Mouse (Mus musculus): Measurements from ENCODE around the gene Zfp36l1. TPM values are rescaled to one million over a fixed set of nuclear protein-coding genes. Genes with fewer than 3 reads are reported as not detected.

Zfp36l1 gene
- total and polyA plus RNA-seq, 3 experiments = 65.0 to 79.4 (median 74.4) TPM

DNA sequence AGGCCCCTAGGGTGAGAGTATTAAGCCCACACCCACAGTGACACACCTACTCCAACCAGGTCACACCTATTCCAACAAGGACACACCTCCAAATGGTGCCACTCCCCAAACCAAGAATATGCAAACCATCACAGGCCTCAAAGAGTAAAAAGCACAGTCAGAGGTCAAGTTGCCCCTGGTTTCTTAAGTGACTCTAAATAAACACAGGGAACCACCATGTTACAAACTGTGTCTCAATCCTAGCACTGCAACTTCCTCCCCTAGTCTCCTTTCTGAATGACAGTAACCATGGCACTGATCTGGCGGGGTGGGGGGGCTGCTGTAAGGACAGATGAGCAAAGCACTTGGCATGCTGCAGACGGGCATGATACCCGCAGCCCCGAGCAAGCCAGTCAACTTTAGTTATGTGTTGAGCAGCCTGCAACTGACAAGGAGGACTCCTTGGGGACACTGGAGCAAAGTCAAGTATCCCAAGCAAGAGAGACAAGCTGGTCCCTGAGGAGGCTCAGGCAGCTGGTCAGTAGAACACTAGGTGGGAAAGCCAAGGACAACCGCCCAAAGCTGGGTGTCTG is 14.5 kb upstream of the Zfp36l1 start:
- intact Hi-C loops (cut with DNase I) = no loop called here
- no peak for DNase-seq
- peaks cover 26% of the 10 kb centered on the region for H3K4me1 ChIP-seq (ENCODE audit: control insufficient read depth, insufficient read depth, low read length)
- no peak for TF ChIP-seq EP300 (IDR thresholded peaks at IDR 0.05; ENCODE audit: insufficient read depth, low read depth, low read length)
- TF ChIP-seq CTCF (IDR thresholded peaks at IDR 0.05) = no peak
- no peak for TF ChIP-seq POLR2A (IDR thresholded peaks at IDR 0.05; ENCODE audit: insufficient read depth, low read depth, low read length)
- peaks cover 6% of the 10 kb centered on the region; the same call in 1 of the 2 replicates for H3K36me3 ChIP-seq (ENCODE audit: control insufficient read depth, insufficient read depth, low read length)
- H3K27me3 ChIP-seq (ENCODE audit: control insufficient read depth, insufficient read depth, low read length) = no peaks in the 10 kb centered on the region
- H3K79me2 ChIP-seq (replicated peaks; ENCODE audit: control insufficient read depth, insufficient read depth, low read length) = no peaks in the 10 kb centered on the region
- no peak overlapping the region for H3K9ac ChIP-seq (ENCODE audit: low read depth, low read length)
- WGBS = 65% methylated on average over 5 of the region's 5 CpGs
- H3K4me3 ChIP-seq = no peak overlapping the region
- H3K27ac ChIP-seq = no peak overlapping the region

DNA sequence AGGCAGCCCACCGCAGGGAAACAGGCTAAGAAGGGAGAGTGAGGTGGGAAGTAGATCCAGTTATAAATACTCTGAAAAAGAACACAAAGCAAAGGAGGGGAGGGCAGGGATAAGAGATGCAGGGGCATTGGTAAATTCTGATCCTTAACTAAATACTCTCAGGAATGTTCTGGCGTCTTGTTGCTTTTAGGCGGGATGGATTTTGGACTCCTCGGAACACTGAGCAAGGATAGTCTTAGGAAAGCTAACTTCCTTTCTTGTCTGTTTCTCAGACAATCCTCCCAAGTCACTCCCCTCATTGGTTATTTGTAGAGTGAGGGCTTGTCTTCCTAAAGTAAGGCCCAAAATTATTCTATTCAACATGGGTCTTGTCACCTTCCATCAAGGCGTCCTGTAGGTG is 12.5 kb upstream of the Zfp36l1 start:
- Histone ChIP-seq H3K79me2 (replicated peaks; ENCODE audit: control insufficient read depth, insufficient read depth, low read length) (no peaks in the 10 kb centered on the region; the same call in 1 of the 2 replicates), H3K36me3 (ENCODE audit: control insufficient read depth, insufficient read depth, low read length) (peaks cover 9% of the 10 kb centered on the region)
- DNase-seq = no peak

DNA sequence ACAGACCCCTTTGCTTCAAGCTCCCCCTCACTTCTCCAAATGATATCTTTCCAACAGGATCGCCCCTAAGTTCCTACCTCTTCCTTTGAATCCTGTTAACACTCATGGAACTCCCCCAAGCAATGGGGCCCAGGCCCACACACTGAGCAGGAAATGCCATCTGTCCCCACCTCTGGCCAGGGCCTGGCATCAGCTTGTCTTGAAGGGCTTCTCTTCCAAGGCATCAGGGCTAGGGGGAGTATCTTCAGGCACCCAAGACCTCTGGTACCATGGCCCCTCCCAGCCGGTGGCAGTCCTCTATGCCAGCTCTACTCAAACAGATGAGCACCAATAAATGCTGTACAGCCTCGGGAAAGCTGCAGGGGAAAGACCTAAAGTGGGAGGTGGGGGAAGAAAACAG is 11.9 kb upstream of the Zfp36l1 start:
- H3K79me2 ChIP-seq (replicated peaks; ENCODE audit: control insufficient read depth, insufficient read depth, low read length) = no peaks in the 10 kb centered on the region; the same call in 1 of the 2 replicates
- DNase-seq = no peak
- WGBS = 70% methylated on average over 3 of the region's 3 CpGs
- H3K4me1 ChIP-seq (ENCODE audit: control insufficient read depth, insufficient read depth, low read length) = peaks cover 11% of the 10 kb centered on the region
- H3K4me3 ChIP-seq = no peak overlapping the region
- peaks cover 5% of the 10 kb centered on the region for H3K36me3 ChIP-seq (ENCODE audit: control insufficient read depth, insufficient read depth, low read length)
- no peak overlapping the region for H3K27ac ChIP-seq
- no peaks in the 10 kb centered on the region for H3K27me3 ChIP-seq (ENCODE audit: control insufficient read depth, insufficient read depth, low read length)
- TF ChIP-seq CTCF (IDR thresholded peaks at IDR 0.05) (no peak), POLR2A (IDR thresholded peaks at IDR 0.05; ENCODE audit: insufficient read depth, low read depth, low read length) (no peak), EP300 (IDR thresholded peaks at IDR 0.05; ENCODE audit: insufficient read depth, low read depth, low read length) (no peak)
- intact Hi-C loops (cut with DNase I) = no loop called here
- no peak overlapping the region for H3K9ac ChIP-seq (ENCODE audit: low read depth, low read length)

More for the DNA sequence above, 12.5 kb upstream of the Zfp36l1 start:
- Histone ChIP-seq H3K27ac (no peak overlapping the region), H3K9ac (ENCODE audit: low read depth, low read length) (no peak overlapping the region), H3K4me1 (ENCODE audit: control insufficient read depth, insufficient read depth, low read length) (peaks cover 14% of the 10 kb centered on the region), H3K27me3 (ENCODE audit: control insufficient read depth, insufficient read depth, low read length) (no peaks in the 10 kb centered on the region), H3K4me3 (no peak overlapping the region)
- no peak for TF ChIP-seq POLR2A (IDR thresholded peaks at IDR 0.05; ENCODE audit: insufficient read depth, low read depth, low read length)
- 91% methylated on average over 5 of the region's 5 CpGs for WGBS
- intact Hi-C loops (cut with DNase I) = no loop called here

DNA sequence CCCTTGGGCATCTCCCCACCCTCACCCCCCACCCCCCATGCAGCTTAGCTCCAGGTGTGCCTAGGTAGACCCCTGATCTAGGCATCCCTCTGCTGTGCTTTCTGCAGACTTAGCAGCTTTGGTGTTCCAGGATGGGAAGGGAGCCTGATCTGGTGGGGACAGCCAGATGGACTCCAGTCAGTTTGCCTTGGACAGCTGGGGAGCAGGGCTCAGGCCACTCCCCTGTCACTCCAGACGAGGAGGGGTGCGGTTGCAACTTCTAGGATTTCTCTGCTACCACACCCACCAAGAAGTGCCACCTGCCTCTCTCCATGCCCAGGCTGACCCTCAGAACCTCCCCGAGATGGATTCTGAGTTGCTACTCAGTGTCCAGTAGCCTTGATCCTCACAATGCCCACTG is 11.4 kb upstream of the Zfp36l1 start:
- intact Hi-C loops (cut with DNase I) = no loop called here
- Histone ChIP-seq H3K4me1 (ENCODE audit: control insufficient read depth, insufficient read depth, low read length) (peaks cover 7% of the 10 kb centered on the region), H3K9ac (ENCODE audit: low read depth, low read length) (no peak overlapping the region), H3K27ac (no peak overlapping the region), H3K4me3 (no peak overlapping the region), H3K27me3 (ENCODE audit: control insufficient read depth, insufficient read depth, low read length) (no peaks in the 10 kb centered on the region), H3K36me3 (ENCODE audit: control insufficient read depth, insufficient read depth, low read length) (peaks cover 5% of the 10 kb centered on the region), H3K79me2 (replicated peaks; ENCODE audit: control insufficient read depth, insufficient read depth, low read length) (no peaks in the 10 kb centered on the region; the same call in 1 of the 2 replicates)
- TF ChIP-seq CTCF (IDR thresholded peaks at IDR 0.05) (no peak), POLR2A (IDR thresholded peaks at IDR 0.05; ENCODE audit: insufficient read depth, low read depth, low read length) (no peak)
- WGBS = 78% methylated on average over 3 of the region's 3 CpGs
- DNase-seq = no peak

DNA sequence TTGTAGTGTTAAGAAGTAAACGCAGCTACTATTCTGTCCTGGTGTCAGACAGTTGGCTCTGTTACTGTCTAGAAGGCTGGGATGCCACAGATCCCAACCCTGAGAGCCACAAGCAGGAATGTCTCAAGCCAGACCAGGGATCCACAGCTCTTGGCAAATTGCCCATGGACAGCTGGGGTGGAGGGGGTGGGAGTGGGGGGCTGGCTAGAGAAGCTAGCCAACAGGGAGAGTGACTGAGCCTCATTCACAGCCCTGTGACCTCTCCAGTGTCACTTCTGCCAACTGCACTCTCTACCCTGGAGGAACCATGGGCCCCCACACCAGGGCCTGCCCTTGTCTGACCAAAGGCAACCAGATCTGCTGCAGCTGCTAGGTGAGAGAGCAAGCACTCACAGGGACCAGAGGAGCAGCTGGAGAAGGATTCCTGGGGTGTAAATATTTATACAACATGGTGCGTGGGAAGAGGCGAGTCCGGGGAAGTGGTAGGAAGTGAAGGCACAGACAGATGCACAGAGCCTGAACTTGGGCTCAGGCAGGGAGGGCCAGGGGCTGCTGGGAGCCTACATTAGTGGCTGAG is 10.5 kb upstream of the Zfp36l1 start:
- WGBS = 26% methylated on average over 4 of the region's 4 CpGs

DNA sequence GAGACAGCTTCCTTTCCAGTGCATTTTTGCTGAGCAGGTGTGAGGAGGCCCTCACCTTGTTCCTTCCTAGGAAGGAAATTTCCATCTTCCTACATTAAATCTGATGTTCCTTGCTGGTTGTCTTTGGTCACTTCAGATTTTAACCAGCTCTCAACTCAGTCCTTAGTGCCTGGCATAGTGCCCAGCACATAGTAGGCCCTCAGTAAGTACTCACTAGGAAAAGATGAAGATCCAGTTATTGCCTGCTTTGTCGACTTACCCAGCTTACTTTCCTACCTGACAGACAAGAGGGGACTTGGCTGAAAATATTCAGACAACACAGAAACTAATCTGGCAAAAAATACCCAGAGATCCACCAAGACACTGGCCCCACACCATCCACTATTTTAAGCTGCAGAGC is 8.6 kb upstream of the Zfp36l1 start:
- 61% methylated on average over 1 of the region's 1 CpGs for WGBS
- Histone ChIP-seq H3K27ac (no peak overlapping the region), H3K79me2 (replicated peaks; ENCODE audit: control insufficient read depth, insufficient read depth, low read length) (no peaks in the 10 kb centered on the region; the same call in 1 of the 2 replicates), H3K9ac (ENCODE audit: low read depth, low read length) (no peak overlapping the region), H3K4me3 (no peak overlapping the region), H3K36me3 (ENCODE audit: control insufficient read depth, insufficient read depth, low read length) (peaks cover 5% of the 10 kb centered on the region), H3K4me1 (ENCODE audit: control insufficient read depth, insufficient read depth, low read length) (peaks cover 9% of the 10 kb centered on the region), H3K27me3 (ENCODE audit: control insufficient read depth, insufficient read depth, low read length) (no peaks in the 10 kb centered on the region)
- DNase-seq = no peak
- intact Hi-C loops (cut with DNase I) = no loop called here
- TF ChIP-seq POLR2A (IDR thresholded peaks at IDR 0.05; ENCODE audit: insufficient read depth, low read depth, low read length) (no peak), CTCF (IDR thresholded peaks at IDR 0.05) (no peak), EP300 (IDR thresholded peaks at IDR 0.05; ENCODE audit: insufficient read depth, low read depth, low read length) (no peak)

More for the DNA sequence above, 10.5 kb upstream of the Zfp36l1 start:
- Histone ChIP-seq H3K4me1 (ENCODE audit: control insufficient read depth, insufficient read depth, low read length) (peaks cover 7% of the 10 kb centered on the region), H3K36me3 (ENCODE audit: control insufficient read depth, insufficient read depth, low read length) (peaks cover 5% of the 10 kb centered on the region), H3K27ac (peak overlapping the region; percentile 21; the same call in 1 of the 2 replicates), H3K27me3 (ENCODE audit: control insufficient read depth, insufficient read depth, low read length) (no peaks in the 10 kb centered on the region), H3K79me2 (replicated peaks; ENCODE audit: control insufficient read depth, insufficient read depth, low read length) (no peaks in the 10 kb centered on the region; the same call in 1 of the 2 replicates), H3K4me3 (no peak overlapping the region), H3K9ac (ENCODE audit: low read depth, low read length) (no peak overlapping the region)
- DNase-seq = no peak
- intact Hi-C loops (cut with DNase I) = no loop called here
- TF ChIP-seq EP300 (IDR thresholded peaks at IDR 0.05; ENCODE audit: insufficient read depth, low read depth, low read length) = no peak
- no peak for TF ChIP-seq CTCF (IDR thresholded peaks at IDR 0.05)
- TF ChIP-seq POLR2A (IDR thresholded peaks at IDR 0.05; ENCODE audit: insufficient read depth, low read depth, low read length) = no peak

Data from heart, adult 2 months (tissue).